Mouse (Mus musculus): ENCODE results near the gene Arpc3. TPM values are rescaled to one million over a fixed set of nuclear protein-coding genes. Genes with fewer than 3 reads are reported as not detected.

The Arpc3 gene
- polyA plus RNA-seq, 1 experiment from 2014 or later, result 177 TPM

DNA sequence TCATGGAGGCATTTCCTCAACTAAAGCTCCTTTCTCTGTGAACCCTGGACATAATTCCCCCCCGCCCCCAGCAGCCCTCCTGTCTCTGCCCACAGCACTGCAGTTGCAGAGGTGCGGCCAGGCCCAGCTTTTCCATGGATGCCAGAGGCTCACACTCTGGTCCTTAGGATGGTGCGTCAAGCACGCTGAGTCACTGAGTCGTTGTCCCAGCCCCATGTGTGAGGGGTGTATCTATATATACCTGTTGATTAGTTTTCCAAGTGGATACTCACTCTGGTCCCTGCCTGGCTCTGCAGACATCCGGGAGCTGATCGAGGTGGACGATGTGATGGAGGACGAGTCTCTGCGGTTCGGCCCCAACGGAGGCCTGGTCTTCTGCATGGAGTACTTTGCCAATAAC is 13.5 kb upstream of the Arpc3 start:
- Histone ChIP-seq H3K9me3 (no peaks in the 10 kb centered on the region), H3K4me3 (no peak overlapping the region), H3K4me1 (peaks cover 4% of the 10 kb centered on the region), H3K27me3 (no peaks in the 10 kb centered on the region), H3K4me2 (no peak overlapping the region), H3K36me3 (peaks cover 58% of the 10 kb centered on the region), H3K27ac (no peak overlapping the region), H3K9ac (no peak overlapping the region)
- WGBS, result 93% methylated on average over 12 of the region's 12 CpGs
- no peak for ATAC-seq (ENCODE audit: insufficient number of reproducible peaks, low FRiP score, low TSS enrichment, low read depth)

DNA sequence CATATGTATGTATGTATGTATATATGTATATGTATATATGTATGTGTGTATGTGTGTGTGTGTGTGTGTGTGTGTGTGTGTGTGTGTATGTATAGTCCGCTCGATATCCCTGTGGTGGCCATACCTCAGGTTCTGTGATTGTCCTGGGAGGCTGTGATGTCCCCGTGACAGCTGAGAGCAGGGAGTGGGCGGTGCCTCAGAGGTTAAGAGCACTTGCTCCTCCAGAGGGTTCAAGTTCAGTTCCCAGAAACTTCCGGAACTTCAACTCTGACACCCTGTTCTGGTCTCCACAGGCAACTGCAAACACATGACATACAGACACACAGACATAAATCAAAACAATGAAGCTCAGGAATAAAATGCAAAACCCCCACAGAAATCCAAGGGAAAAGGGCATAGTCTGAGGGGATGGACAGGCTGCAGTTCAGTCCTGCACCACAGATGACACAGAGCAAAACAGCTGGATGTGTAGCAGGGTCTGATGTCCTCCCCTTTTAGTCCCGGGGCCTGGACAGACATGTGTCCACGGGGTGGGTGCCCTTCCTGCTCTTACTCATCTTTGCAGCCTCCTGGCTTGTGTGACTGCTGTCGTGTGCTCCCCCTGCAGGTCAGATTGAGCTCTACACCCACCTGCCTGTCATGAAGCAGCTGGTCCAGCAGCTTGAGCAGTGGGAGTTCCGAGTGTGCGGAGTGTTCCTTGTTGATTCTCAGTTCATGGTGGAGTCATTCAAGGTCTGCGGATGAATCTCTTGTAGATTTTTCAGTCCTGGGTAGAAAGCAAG is 12.1 kb upstream of the Arpc3 start:
- ATAC-seq (ENCODE audit: insufficient number of reproducible peaks, low FRiP score, low TSS enrichment, low read depth), result no peak
- WGBS, result 59% methylated on average over 11 of the region's 11 CpGs
- Histone ChIP-seq H3K36me3 (peaks cover 56% of the 10 kb centered on the region), H3K9me3 (no peaks in the 10 kb centered on the region), H3K9ac (no peak overlapping the region), H3K4me1 (no peaks in the 10 kb centered on the region), H3K4me3 (no peak overlapping the region), H3K4me2 (no peak overlapping the region), H3K27ac (no peak overlapping the region), H3K27me3 (no peaks in the 10 kb centered on the region)

DNA sequence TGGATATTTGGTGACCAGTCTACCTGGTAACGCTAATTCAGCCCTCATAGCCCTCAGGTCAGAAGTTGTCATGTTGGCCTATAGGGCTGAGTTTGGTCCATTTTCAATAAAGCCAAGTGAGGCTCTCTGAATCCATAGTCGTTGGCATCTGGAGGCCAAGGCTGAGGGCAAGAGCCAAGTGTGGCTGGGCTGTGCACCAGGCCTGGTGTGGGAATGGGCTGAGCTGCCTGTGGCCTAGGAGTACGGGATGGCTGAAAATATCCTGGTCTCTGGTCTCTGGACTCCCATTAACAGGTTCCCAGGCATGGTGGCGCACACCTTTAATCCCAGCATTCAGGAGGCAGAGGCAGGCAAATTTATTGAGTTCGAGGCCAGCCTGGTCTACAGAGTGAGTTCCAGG is 1.7 kb upstream of the Arpc3 start:
- Histone ChIP-seq H3K9ac (no peak overlapping the region), H3K27ac (no peak overlapping the region), H3K27me3 (no peaks in the 10 kb centered on the region), H3K36me3 (0 out of 2 replicates have a peak, but pooled peaks cover 2% of the 10 kb centered on the region), H3K4me1 (peaks cover 14% of the 10 kb centered on the region), H3K9me3 (no peaks in the 10 kb centered on the region), H3K4me2 (no peak overlapping the region), H3K4me3 (no peak overlapping the region)
- WGBS, result 86% methylated on average over 5 of the region's 5 CpGs
- ATAC-seq (ENCODE audit: insufficient number of reproducible peaks, low FRiP score, low TSS enrichment, low read depth), result no peak

DNA sequence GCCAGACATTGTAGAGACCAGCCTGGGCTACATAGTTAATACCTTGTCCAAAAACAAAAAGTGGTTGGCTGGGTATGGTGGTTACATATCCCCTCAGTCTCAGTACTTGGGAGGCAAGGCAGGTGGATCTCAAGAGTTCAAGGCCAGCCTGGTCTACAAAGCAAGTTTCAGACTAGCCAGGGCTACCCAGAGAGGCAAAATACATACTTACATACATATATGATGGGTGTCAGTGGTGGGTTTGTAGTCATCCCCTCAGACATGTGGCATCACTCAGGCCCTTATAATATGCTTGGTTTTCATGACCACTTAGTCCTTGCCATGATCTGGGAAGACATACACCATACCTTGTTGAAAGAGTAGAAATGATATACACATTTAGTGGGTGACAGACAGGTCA is 1.0 kb upstream of the Arpc3 start:
- Histone ChIP-seq H3K9ac (no peak overlapping the region), H3K27ac (no peak overlapping the region), H3K4me3 (no peak overlapping the region), H3K36me3 (0 out of 2 replicates have a peak, but pooled peaks cover 6% of the 10 kb centered on the region), H3K4me2 (no peak overlapping the region), H3K27me3 (no peaks in the 10 kb centered on the region), H3K4me1 (peaks cover 14% of the 10 kb centered on the region), H3K9me3 (no peaks in the 10 kb centered on the region)
- no peak for ATAC-seq (ENCODE audit: insufficient number of reproducible peaks, low FRiP score, low TSS enrichment, low read depth)

DNA sequence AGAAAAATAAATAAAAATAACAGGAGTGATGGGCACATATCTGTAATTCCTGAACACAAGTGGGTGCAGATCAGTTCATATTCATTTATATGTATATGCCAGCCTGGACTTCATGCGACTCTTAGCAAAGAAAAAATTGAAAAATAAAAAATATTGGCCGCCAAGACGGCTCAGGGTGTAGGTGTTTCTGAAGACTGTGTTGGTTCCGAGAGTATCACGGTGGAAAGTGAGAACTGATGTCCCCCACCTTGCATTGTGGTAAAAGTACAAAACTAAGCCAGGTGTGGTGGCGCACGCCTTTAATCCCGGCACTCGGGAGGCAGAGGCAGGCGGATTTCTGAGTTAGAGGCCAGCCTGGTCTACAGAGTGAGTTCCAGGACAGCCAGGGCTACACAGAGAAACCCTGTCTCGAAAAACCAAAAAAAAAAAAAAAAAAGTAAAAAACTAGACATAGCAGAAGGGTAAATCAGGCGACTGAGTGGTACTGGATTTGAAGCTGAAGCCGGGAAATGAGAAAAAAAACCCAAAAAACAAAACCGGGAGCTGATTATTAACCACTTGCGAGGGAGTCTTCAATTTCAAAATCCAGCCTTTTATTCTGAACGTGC is 396 bp upstream of the Arpc3 start:
- ATAC-seq (ENCODE audit: insufficient number of reproducible peaks, low FRiP score, low TSS enrichment, low read depth), result no peak
- peak overlapping the region; percentile 65; the same call in 1 of the 2 replicates for H3K4me2 ChIP-seq
- peaks cover 14% of the 10 kb centered on the region for H3K4me1 ChIP-seq
- no peaks in the 10 kb centered on the region for H3K27me3 ChIP-seq
- WGBS, result 52% methylated on average over 16 of the region's 16 CpGs
- peak overlapping the region; percentile 69; the same call in 1 of the 2 replicates for H3K9ac ChIP-seq
- H3K9me3 ChIP-seq, result no peaks in the 10 kb centered on the region
- H3K4me3 ChIP-seq, result peak overlapping the region; percentile 85
- 0 out of 2 replicates have a peak, but pooled peaks cover 6% of the 10 kb centered on the region for H3K36me3 ChIP-seq
- H3K27ac ChIP-seq, result no peak overlapping the region

DNA sequence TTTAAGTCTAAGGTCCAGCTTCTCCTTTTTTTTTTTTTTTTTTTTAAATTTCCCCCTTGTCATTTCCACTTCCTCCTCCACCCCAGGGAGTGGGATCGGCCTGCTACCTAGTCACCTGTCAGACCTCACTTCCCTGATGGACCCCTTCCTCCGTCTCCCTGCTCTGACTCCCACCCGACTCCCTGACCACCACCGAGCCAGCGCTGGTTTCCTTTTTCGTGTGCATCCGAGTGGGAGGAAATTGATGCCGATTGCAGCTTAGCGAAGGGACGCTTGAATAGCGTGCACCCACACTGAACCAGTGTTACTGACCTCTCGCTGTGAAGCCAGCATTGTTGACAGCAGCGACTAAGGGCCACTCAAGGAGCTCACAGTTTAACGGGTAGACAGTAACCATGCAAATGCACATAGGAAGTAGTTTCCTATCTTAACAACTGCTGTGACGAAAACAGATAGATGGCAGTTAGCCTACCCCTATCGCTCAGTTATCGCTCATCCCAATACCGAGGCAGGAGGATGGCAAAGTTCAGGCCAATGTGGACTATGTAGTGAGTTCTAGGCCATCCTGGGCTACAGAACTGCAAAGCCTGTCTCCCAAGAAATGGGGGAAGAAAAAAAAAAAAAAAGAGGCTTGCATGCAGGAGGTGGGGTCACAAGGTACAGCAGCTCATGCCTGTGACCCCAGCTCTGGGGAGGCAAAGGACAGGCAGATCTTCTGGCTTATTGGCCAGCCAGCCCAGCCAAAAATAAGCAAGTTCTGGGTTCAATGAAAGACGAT is 738 bp downstream of the Arpc3 start:
- WGBS, result 14% methylated on average over 19 of the region's 19 CpGs
- H3K27ac ChIP-seq, result peak overlapping the region; percentile 73; the same call in 1 of the 2 replicates
- H3K36me3 ChIP-seq, result peaks cover 14% of the 10 kb centered on the region
- no peaks in the 10 kb centered on the region for H3K27me3 ChIP-seq
- no peak for ATAC-seq (ENCODE audit: insufficient number of reproducible peaks, low FRiP score, low TSS enrichment, low read depth)
- H3K4me1 ChIP-seq, result peaks cover 14% of the 10 kb centered on the region
- peak overlapping the region; percentile 65 for H3K4me2 ChIP-seq
- peak overlapping the region; percentile 85 for H3K4me3 ChIP-seq
- H3K9me3 ChIP-seq, result no peaks in the 10 kb centered on the region
- H3K9ac ChIP-seq, result peak overlapping the region; percentile 69

DNA sequence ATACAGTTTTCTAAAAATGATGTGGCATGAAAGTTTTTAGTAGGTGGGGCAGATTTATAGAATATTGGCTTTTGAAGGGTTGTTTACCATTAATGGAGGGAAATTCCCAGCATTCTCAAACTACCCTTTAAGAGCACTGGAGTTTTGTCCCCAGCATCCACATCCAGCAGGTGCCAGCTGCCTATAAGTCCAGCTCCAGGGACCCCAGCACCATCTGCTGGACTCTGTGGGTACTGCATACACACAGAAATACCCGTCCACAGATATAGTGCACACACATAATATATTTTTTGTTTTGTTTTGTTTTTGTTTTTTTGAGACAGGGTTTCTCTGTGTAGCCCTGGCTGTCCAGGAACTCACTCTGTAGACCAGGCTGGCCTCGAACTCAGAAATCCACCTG is 2.2 kb downstream of the Arpc3 start:
- peaks cover 26% of the 10 kb centered on the region for H3K36me3 ChIP-seq
- H3K9ac ChIP-seq, result no peak overlapping the region
- H3K4me1 ChIP-seq, result peaks cover 14% of the 10 kb centered on the region
- ATAC-seq (ENCODE audit: insufficient number of reproducible peaks, low FRiP score, low TSS enrichment, low read depth), result no peak
- H3K27me3 ChIP-seq, result no peaks in the 10 kb centered on the region
- H3K27ac ChIP-seq, result no peak overlapping the region
- H3K4me3 ChIP-seq, result no peak overlapping the region
- no peaks in the 10 kb centered on the region for H3K9me3 ChIP-seq
- WGBS, result 51% methylated on average over 2 of the region's 2 CpGs
- no peak overlapping the region for H3K4me2 ChIP-seq

DNA sequence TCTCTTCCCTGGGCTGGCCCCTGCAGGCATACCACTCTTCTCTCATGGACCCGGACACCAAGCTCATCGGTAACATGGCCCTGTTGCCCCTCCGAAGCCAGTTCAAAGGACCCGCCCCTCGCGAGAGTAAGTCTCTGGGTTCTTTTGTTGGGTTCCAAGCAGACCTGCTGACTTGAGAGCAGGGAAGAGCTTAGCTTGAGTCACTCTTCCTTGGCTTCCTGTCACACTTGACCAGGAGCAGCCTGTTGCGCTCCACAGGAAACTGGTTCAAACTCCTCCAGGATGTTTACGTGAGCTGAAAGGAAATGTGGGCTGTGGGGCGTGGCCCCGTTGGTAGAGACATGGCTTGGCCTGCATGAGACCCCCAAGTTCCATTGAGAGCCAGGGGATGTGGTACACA is 5.1 kb downstream of the Arpc3 start:
- WGBS, result 87% methylated on average over 10 of the region's 10 CpGs
- Histone ChIP-seq H3K36me3 (peaks cover 53% of the 10 kb centered on the region), H3K4me1 (peaks cover 14% of the 10 kb centered on the region), H3K27ac (peak overlapping the region; percentile 27; the same call in 1 of the 2 replicates), H3K9me3 (no peaks in the 10 kb centered on the region), H3K4me3 (no peak overlapping the region), H3K4me2 (no peak overlapping the region), H3K27me3 (no peaks in the 10 kb centered on the region), H3K9ac (no peak overlapping the region)
- no peak for ATAC-seq (ENCODE audit: insufficient number of reproducible peaks, low FRiP score, low TSS enrichment, low read depth)

DNA sequence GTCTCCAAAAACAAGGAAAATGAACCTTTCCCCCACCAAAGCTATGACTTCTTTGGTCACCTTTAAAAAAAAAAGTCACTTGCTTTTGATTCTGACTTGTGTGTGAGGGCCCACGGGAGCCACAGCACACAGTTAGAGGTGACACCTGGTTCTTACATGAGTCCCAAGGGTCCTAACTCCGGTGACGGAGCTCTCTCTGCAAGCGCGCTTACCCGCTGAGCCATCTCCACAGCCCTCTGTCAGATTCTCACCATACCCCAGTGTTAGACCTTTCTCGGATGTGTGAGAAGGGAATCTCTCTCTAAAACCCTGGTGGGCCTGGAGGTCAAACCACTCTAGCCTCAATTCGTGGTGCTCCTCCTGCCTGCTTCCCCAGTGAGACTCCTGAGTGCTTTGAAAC is 5.8 kb downstream of the Arpc3 start:
- Histone ChIP-seq H3K36me3 (peaks cover 60% of the 10 kb centered on the region), H3K4me3 (no peak overlapping the region), H3K4me1 (peaks cover 12% of the 10 kb centered on the region), H3K9me3 (no peaks in the 10 kb centered on the region), H3K4me2 (no peak overlapping the region), H3K27ac (no peak overlapping the region), H3K9ac (no peak overlapping the region), H3K27me3 (no peaks in the 10 kb centered on the region)
- no peak for ATAC-seq (ENCODE audit: insufficient number of reproducible peaks, low FRiP score, low TSS enrichment, low read depth)
- 92% methylated on average over 8 of the region's 8 CpGs for WGBS

DNA sequence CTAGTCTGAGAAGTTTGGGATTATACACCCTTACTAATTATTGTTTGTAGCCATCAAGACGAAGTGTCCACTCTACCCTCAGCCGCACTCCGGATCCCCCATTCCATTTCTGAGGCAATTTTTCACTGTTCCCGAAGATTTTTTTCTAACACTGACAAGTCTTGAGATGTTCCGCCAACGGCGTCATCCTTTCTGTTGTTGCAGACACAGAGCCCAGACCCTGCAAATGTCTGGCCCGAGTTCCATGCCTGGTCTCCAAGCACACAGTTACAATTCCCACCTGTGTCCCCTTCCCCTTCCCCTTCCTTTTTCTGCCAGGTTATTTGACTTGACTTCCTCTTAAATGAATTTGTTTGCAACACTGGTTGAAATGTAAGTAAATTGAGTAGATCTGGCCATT is 8.2 kb downstream of the Arpc3 start:
- Histone ChIP-seq H3K9me3 (no peaks in the 10 kb centered on the region), H3K4me2 (no peak overlapping the region), H3K27ac (no peak overlapping the region), H3K4me3 (no peak overlapping the region), H3K27me3 (no peaks in the 10 kb centered on the region), H3K9ac (no peak overlapping the region), H3K36me3 (peaks cover 82% of the 10 kb centered on the region), H3K4me1 (no peaks in the 10 kb centered on the region)
- ATAC-seq (ENCODE audit: insufficient number of reproducible peaks, low FRiP score, low TSS enrichment, low read depth), result no peak
- 93% methylated on average over 8 of the region's 8 CpGs for WGBS

DNA sequence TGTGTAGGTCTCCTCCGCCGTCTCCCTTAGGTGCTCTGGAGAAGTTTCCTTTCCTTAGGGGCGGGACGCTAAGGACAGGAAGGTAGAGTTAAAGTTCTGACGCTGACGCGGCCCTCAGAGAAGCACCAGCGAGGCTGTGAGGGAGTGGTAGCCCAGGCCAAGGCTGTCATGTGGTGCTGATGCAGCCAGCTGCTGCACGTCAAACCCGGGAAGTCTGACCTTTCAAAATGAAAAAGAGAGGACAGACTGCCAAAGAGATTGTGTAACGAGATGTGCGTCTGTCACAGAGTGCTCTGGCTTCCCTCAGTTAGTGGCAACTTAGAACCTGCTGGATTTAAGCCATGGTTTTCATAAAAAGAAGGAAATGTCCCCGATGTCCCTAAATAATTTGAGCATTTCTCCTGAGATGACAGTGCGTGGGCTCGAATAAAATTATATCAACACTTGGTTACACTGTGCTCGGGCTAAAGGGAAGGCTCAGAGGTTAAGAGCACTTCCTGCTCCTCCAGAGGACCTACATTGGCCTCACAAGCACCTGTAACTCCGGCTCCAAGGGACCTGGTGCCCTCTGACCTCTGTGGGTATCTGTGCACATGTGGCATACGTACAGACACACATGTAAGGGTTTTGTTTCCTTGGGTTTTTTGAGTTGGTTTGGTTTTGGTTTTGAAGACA is 9.1 kb downstream of the Arpc3 start:
- Histone ChIP-seq H3K9ac (no peak overlapping the region), H3K4me2 (no peak overlapping the region), H3K4me3 (no peak overlapping the region), H3K4me1 (no peaks in the 10 kb centered on the region), H3K27ac (no peak overlapping the region), H3K27me3 (no peaks in the 10 kb centered on the region), H3K36me3 (peaks cover 86% of the 10 kb centered on the region), H3K9me3 (no peaks in the 10 kb centered on the region)
- WGBS, result 81% methylated on average over 18 of the region's 18 CpGs
- no peak for ATAC-seq (ENCODE audit: insufficient number of reproducible peaks, low FRiP score, low TSS enrichment, low read depth)

Measured in limb, embryonic 15.5 days (tissue).